Mouse (Mus musculus): Measurements from ENCODE around the gene Crocc2. TPM values are rescaled to one million over a fixed set of nuclear protein-coding genes. Genes with fewer than 3 reads are reported as not detected.

The Crocc2 gene
- total RNA-seq, 2 experiments from 2014 or later, result 0.06 to 0.15 TPM

DNA sequence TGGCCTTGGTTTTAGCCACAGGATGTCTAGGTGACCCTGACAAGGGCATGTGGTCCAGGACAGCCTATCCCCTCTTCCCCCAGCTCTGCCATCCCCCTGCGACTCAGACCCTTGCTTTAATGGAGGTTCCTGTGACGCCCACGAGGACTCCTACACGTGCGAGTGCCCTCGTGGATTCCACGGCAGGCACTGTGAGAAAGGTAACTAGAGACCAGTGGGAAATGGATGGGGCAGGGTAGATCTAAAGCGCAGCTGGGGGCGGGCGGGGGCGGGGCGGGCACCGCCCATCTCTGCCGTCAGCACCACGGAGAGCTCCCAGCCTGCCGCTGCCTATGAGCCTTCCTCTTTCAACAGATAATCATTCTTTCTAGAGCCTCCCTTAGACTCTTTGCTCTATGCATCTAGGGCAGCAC lies 103.9 kb downstream of the Crocc2 start:
- DNase-seq, result peak; percentile 71

GRCm38 (mm10) chr1:93275561-93275960 lies 107.0 kb downstream of the Crocc2 start:
- no peak for DNase-seq

GRCm38 (mm10) chr1:93277041-93277440 lies 108.5 kb downstream of the Crocc2 start:
- DNase-seq, result no peak

Small RNA genes lying within 50 kb of the gene (microRNA-seq; reads per million reads assigned to microRNA genes)
- gene Mir6901, result not detected

Other genes with a start within 250 kb of the Crocc2 start
- 10 to 100 TPM; 16.8 to 22.4 TPM for gene Capn10, start 234.3 kb upstream of the Crocc2 start, total RNA-seq (2021)
- gene Gpr35, start 217.9 kb upstream of the Crocc2 start, total RNA-seq (2021), result 1 to 10 TPM in 1 of 2 experiments, under 1 TPM in 1; 0.97 to 1.7 TPM
- under 1 TPM in 1 of 2 experiments, not detected in 1; 0.36 TPM for gene Aqp12, start 162.4 kb upstream of the Crocc2 start, total RNA-seq (2021)
- 10 to 100 TPM; 15.6 to 29.2 TPM for gene Kif1a, start 66.8 kb upstream of the Crocc2 start, total RNA-seq (2021)
- gene Agxt, start 33.5 kb upstream of the Crocc2 start, total RNA-seq (2021), result 10 to 100 TPM; 20.0 to 46.3 TPM
- not detected for gene 2310007B03Rik, start 7.8 kb upstream of the Crocc2 start, total RNA-seq (2021)
- gene Sned1, start 67.1 kb downstream of the Crocc2 start, total RNA-seq (2021), result 10 to 100 TPM; 17.3 to 22.5 TPM
- gene Mterf4, start 137.2 kb downstream of the Crocc2 start, total RNA-seq (2021), result 10 to 100 TPM; 32.8 to 37.4 TPM
- gene Ppp1r7, start 174.1 kb downstream of the Crocc2 start, total RNA-seq (2021), result 10 to 100 TPM; 25.1 to 28.9 TPM
- 1 to 10 TPM; 6.1 to 6.5 TPM for gene Pask, start 174.8 kb downstream of the Crocc2 start, total RNA-seq (2021)
- gene Ano7, start 205.2 kb downstream of the Crocc2 start, total RNA-seq (2021), result not detected

Measured in adrenal gland, postnatal 10 days (tissue).